Mouse (Mus musculus): ENCODE measurements around the gene Tarbp1. TPM values are rescaled to one million over a fixed set of nuclear protein-coding genes. Genes with fewer than 3 reads are reported as not detected.

Gene Tarbp1
- 3.6 TPM for polyA plus RNA-seq (2014; fragmentation: Illumina TruSeq; extraction: RNeasy Lipid Tissue Mini Kit (QIAGEN cat#74804); ENCODE audit: low read depth, low replicate concordance)

GRCm38 (mm10) chr8:126474299-126475187 lies at the start of gene Tarbp1:
TSS of gene Tarbp1 (minus strand) at chr8:126475065.

GRCm38 (mm10) chr8:126422174-126422919 lies 52.5 kb downstream of the Tarbp1 start, which contains the start of gene Coa6:
TSS of gene Coa6 (plus strand) at chr8:126422515.

Other genes starting within 250 kb of the Tarbp1 start
- gene Slc35f3, start 176.5 kb downstream of the Tarbp1 start, polyA plus RNA-seq (2014; fragmentation: Illumina TruSeq; extraction: RNeasy Lipid Tissue Mini Kit (QIAGEN cat#74804); ENCODE audit: low read depth, low replicate concordance) = 15.8 TPM
- 104 TPM for gene Coa6, start 52.5 kb downstream of the Tarbp1 start, polyA plus RNA-seq (2014; fragmentation: Illumina TruSeq; extraction: RNeasy Lipid Tissue Mini Kit (QIAGEN cat#74804); ENCODE audit: low read depth, low replicate concordance)
- 22.9 TPM for gene Irf2bp2, start 118.9 kb upstream of the Tarbp1 start, polyA plus RNA-seq (2014; fragmentation: Illumina TruSeq; extraction: RNeasy Lipid Tissue Mini Kit (QIAGEN cat#74804); ENCODE audit: low read depth, low replicate concordance)